Mouse (Mus musculus) limb, embryonic 12.5 days (tissue): ENCODE results near the gene 0610010F05Rik. TPM values are rescaled to one million over a fixed set of nuclear protein-coding genes. Genes with fewer than 3 reads are reported as not detected.

Source experiments
- ATAC-seq: fragments of 200-750 bp; cut with Nextera tagmentation; 2 replicates; pipeline ENCODE4 v1.8.0; 2017; ENCODE audit warnings: low read depth, moderate TSS enrichment; ENCODE audit not compliant: insufficient number of reproducible peaks, insufficient read depth, low FRiP score, low TSS enrichment
- H3K27ac ChIP-seq: fragments of 300-500 bp; sonication (generic); 2 replicates; pipeline ENCODE4 v1.5.1; 2016; ENCODE audit warnings: mild to moderate bottlenecking, moderate library complexity
- H3K27me3 ChIP-seq: fragments of 300-500 bp; sonication (generic); 2 replicates; pipeline ENCODE4 v1.6.1; 2016; ENCODE audit warnings: mild to moderate bottlenecking, moderate library complexity
- H3K36me3 ChIP-seq: fragments of 300-500 bp; sonication (generic); 2 replicates; pipeline ENCODE4 v1.6.1; 2016; ENCODE audit warnings: mild to moderate bottlenecking, moderate library complexity
- H3K4me1 ChIP-seq: fragments of 300-500 bp; sonication (generic); replicated peaks from 2 replicates; pipeline ENCODE4 v1.6.1; 2016
- H3K4me2 ChIP-seq: fragments of 300-500 bp; sonication (generic); 2 replicates; pipeline ENCODE4 v1.6.1; 2016; ENCODE audit warnings: mild to moderate bottlenecking, moderate library complexity
- H3K4me3 ChIP-seq: fragments of 300-500 bp; sonication (generic); replicated peaks from 2 replicates; pipeline ENCODE4 v1.5.1; 2016; ENCODE audit warnings: mild to moderate bottlenecking
- H3K9ac ChIP-seq: fragments of 300-500 bp; sonication (generic); replicated peaks from 2 replicates; pipeline ENCODE4 v1.6.1; 2016; ENCODE audit warnings: mild to moderate bottlenecking, moderate library complexity
- H3K9me3 ChIP-seq: fragments of 300-500 bp; sonication (generic); 2 replicates; pipeline ENCODE4 v1.6.1; 2016; ENCODE audit warnings: mild to moderate bottlenecking, moderate library complexity
- WGBS: fragments of 180-500 bp; shearing (Covaris S2); methylation state at CpG from one replicate; pipeline ENCODE4 v1.1.7; 2016; 5-methylcytosine and 5-hydroxymethylcytosine counted together
- polyA plus RNA-seq: library from polyadenylated mRNA; unstranded; fragments of >200 nt; fragmentation: Nextera tagmentation; extraction: Ambion mirVana; gene quantifications from 2 replicates; pipeline ENCODE4 v1.2.1, GENCODE M21; 2016

Gene 0610010F05Rik
- polyA plus RNA-seq: 27.0 and 28.0 TPM in 2 replicates

DNA sequence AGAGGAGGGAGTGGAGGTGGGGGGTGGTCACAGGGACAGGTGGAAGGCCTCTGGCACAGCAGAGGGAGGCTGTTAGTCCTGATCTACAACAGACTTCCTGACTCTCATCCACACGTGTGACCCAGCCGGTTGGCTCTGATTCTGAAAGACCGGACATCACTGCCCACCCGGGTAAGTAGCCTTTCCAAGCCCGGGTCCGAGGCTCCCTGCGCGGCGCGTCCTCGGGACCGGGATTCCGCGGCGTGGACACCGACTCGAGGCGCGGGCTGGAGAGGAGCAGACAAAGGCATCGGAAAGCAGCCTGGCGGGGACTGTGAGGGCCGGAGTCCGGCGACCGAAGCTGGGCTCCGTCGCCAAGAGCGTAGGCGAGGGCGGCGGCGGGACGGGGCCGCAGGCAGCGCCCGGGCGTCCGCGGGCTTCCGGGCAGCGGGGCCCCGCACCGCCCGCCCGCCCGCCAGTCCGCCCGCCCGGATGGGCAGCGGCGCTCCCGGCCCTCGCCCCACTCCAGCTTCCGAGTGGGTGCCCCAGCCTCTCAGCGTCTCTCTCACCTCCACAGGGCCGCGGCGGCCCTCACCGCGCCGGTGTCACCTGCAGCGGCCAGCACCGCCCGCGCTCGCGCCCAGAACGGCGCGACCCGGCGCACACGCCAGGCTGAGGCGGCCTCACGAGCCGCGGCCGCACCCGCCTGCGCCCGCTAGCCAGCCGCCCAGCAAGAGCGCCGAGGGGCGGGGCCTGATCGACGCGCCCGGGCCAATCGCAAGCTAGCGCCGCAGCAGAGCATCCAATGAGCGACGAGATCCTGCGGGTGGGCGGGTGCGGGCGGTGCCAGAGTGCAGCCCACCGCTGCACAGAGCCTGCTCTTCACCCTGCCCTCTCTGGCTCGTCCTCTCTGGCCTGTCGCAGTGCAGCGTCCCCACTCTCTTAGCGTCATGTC lies at the start of gene 0610010F05Rik:
Gene 0610010F05Rik, minus strand, starts transcription at position 695 of the 934 bp plus-strand sequence.
- under 1% methylated on average over 94 of the region's 103 CpGs for WGBS
- ATAC-seq: peak; percentile 100

DNA sequence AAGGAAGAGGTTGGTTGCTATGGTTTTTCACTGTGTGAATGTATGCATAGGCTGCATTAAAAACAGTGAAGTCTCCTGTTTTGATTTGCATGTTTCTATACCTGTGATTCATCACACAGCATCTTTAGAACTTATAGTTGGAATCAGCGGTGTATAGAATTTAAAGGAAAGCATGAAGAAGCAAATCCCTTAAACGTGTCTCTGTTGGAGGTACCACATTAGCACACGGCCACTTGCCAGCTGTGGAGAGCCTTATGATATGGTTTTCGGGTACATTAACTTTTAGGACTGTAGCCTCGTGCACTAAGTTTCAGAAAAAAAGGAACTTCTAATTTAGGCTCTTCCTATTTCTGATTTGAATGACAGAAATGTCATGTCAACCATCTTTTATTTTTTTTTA lies 49.1 kb upstream of the 0610010F05Rik start:
- Histone ChIP-seq H3K36me3 (peaks cover 75% of the 10 kb centered on the region), H3K9ac (no peak overlapping the region), H3K4me2 (no peak overlapping the region), H3K9me3 (no peaks in the 10 kb centered on the region), H3K27me3 (no peaks in the 10 kb centered on the region), H3K27ac (no peak overlapping the region), H3K4me1 (no peaks in the 10 kb centered on the region), H3K4me3 (no peak overlapping the region)
- 88% methylated on average over 5 of the region's 5 CpGs for WGBS
- no peak for ATAC-seq

More for the DNA sequence above, at the start of gene 0610010F05Rik:
- Histone ChIP-seq H3K9ac (peak within 1 kb of the TSS; percentile 87), H3K4me1 (no peaks in the 10 kb centered on the region), H3K4me3 (peak within 1 kb of the TSS; percentile 80), H3K27ac (peak within 1 kb of the TSS; percentile 88), H3K4me2 (peak within 1 kb of the TSS; percentile 68), H3K9me3 (no peaks in the 10 kb centered on the region), H3K27me3 (no peaks in the 10 kb centered on the region), H3K36me3 (peaks cover 6% of the 10 kb centered on the region; the same call in 1 of the 2 replicates)

DNA sequence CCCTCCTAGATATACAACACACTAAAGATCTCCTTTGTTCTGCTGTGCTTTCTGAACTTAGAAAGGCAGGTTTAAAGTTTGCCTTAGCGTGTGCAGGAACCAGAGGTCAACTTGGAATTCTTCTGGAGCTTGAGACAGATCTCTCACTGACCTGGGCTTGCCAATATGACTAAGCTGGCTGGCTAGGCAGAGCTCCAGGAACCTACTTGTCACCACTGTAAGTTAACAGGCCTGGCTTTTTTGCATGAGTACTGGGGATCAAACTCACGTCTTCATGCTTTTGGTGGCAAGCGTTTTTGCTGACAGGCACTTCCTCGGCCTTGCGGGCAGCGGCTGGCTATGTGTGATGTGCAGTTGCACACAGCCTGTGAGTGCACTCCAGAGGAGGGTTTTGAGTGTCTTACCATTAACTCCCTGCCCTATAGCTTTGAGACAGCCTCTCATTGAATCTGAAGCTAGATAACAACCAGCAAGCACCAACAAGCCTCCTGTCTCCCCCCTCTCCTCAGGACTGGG lies 47.1 kb upstream of the 0610010F05Rik start:
- Histone ChIP-seq H3K36me3 (peaks cover 80% of the 10 kb centered on the region), H3K27me3 (no peaks in the 10 kb centered on the region), H3K27ac (no peak overlapping the region), H3K4me2 (no peak overlapping the region), H3K9me3 (no peaks in the 10 kb centered on the region), H3K9ac (no peak overlapping the region), H3K4me1 (no peaks in the 10 kb centered on the region), H3K4me3 (no peak overlapping the region)
- no peak for ATAC-seq
- 92% methylated on average over 6 of the region's 6 CpGs for WGBS

DNA sequence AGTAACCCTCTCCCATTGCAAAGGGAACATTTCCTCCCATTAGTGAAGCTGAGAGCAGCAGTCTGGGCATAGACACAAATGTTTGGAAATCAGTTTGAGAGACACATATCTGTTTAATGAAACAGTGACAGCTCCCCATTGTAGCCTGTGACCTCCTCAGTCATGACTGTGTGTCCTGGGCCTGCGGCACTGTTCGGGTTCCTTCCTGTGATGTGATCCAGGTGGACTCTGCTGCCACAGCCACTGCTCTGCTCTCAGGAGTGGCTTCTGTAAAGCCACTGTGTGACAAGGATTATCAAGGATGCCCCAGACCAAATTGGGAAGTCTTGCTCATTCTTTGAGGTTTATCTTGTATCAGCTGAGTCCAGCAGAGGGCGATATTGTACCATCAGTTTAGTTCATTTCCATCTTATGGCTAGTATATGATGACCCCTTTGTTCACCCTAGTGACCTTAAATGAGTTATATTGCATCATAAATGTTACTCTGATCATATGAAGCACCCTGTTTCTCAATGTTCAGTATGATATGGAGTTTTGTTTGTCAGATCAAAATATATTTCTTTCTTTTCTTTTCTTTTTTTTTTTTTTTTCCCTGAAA lies 45.7 kb upstream of the 0610010F05Rik start:
- 44% methylated on average over 3 of the region's 3 CpGs for WGBS
- Histone ChIP-seq H3K27me3 (no peaks in the 10 kb centered on the region), H3K27ac (no peak overlapping the region), H3K9ac (no peak overlapping the region), H3K4me1 (no peaks in the 10 kb centered on the region), H3K9me3 (no peaks in the 10 kb centered on the region), H3K4me2 (no peak overlapping the region), H3K4me3 (no peak overlapping the region), H3K36me3 (peaks cover 87% of the 10 kb centered on the region)
- no peak; the same call in 1 of the 2 replicates for ATAC-seq

DNA sequence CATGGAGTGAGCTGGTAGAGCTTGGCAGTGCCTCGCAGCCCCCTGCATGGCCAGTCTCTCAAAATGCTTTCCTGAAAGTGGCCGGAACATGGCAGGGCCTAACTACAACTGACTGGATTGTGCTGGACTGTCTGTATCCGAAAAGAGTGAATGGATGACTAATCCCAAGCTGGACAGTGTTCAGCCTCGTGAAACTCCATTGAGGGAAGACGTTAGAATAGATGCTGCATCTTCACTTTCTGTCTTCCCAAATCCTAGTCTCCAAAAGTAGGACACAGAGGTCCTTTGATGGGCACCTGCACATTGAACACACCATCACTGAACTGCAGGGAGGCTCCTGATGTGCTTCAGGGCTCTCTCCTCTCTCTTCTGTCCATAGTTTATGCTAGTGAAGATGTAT lies 42.7 kb upstream of the 0610010F05Rik start:
- no peaks in the 10 kb centered on the region for H3K9me3 ChIP-seq
- no peaks in the 10 kb centered on the region for H3K4me1 ChIP-seq
- WGBS: 89% methylated on average over 5 of the region's 5 CpGs
- no peak overlapping the region for H3K4me2 ChIP-seq
- no peaks in the 10 kb centered on the region for H3K27me3 ChIP-seq
- no peak overlapping the region for H3K4me3 ChIP-seq
- H3K36me3 ChIP-seq: peaks cover 88% of the 10 kb centered on the region
- no peak overlapping the region for H3K27ac ChIP-seq
- no peak for ATAC-seq
- no peak overlapping the region for H3K9ac ChIP-seq

DNA sequence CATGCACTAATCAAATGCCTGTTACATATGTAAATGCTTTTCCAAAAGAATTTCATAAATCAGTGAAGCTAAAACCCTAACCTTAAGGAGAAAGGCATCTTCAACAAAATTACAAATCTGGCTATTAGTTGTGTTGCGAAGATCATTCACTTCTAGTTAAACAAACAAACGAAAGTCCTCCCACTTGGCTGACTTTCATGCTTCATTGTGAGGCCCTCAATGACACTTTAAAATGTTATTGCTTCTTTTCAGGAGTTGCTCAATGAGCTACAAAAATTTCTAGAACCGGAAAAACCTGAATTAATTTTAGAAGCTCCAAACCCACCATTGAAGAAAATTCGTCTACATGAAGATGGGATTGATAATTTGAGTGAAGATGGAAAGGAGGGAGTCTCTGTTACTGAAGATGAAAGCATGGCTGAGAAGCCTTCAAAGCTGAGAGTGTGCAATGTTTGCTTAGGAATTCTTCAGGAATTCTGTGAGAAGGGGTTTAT lies 38.9 kb upstream of the 0610010F05Rik start:
- H3K4me3 ChIP-seq: no peak overlapping the region
- WGBS: 92% methylated on average over 4 of the region's 4 CpGs
- no peak overlapping the region for H3K9ac ChIP-seq
- no peak for ATAC-seq
- H3K27me3 ChIP-seq: no peaks in the 10 kb centered on the region
- no peaks in the 10 kb centered on the region for H3K9me3 ChIP-seq
- peaks cover 70% of the 10 kb centered on the region for H3K36me3 ChIP-seq
- peaks cover 3% of the 10 kb centered on the region; the same call in 1 of the 2 replicates for H3K4me1 ChIP-seq
- H3K27ac ChIP-seq: no peak overlapping the region
- H3K4me2 ChIP-seq: no peak overlapping the region

DNA sequence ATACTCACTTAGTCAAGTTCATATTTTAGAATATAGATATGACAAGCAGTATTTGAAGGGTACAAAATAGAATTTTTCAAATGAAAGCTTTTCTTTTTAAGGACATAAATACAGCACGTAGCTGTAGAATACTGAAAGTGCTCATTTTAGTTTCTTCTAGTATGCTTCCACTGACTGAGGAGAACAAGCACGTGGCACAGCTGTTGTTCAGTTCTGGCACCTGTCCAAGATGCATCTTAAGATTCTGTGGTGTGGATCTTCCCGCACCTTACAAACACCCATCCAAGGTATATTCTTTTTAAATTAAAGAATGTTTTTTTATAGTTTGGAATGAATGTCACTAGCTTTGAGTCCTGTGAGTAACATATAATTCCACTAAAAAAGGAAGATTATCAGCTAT lies 33.7 kb upstream of the 0610010F05Rik start:
- H3K9ac ChIP-seq: no peak overlapping the region
- peak overlapping the region; percentile 62 for H3K4me2 ChIP-seq
- no peak for ATAC-seq
- H3K4me3 ChIP-seq: peak overlapping the region; percentile 84
- H3K27ac ChIP-seq: no peak overlapping the region
- peaks cover 22% of the 10 kb centered on the region for H3K36me3 ChIP-seq
- H3K27me3 ChIP-seq: no peaks in the 10 kb centered on the region
- WGBS: 66% methylated on average over 3 of the region's 3 CpGs
- H3K9me3 ChIP-seq: no peaks in the 10 kb centered on the region
- peaks cover 17% of the 10 kb centered on the region for H3K4me1 ChIP-seq

DNA sequence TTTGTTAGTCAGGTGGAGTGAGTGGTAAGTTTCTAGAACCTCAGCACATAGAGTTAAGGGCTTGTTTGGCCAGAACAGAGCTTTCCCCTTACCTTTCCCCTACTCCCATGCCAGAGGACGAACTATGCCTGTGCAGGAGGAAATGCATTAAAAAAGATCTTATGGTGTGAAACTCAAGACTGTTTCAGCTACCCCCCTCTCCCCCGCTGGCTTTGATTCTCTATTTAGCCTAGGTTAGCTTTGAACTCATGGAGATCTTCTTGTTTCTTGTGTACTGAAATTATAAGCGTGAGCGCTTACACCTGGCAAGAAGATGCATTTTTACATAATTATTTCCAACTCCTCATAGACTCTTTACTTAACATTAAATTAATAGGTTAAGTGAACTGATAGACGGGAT lies 33.1 kb upstream of the 0610010F05Rik start:
- Histone ChIP-seq H3K4me2 (peak overlapping the region; percentile 62), H3K4me3 (peak overlapping the region; percentile 84), H3K9ac (peak overlapping the region; percentile 93), H3K27ac (peak overlapping the region; percentile 95), H3K9me3 (no peaks in the 10 kb centered on the region), H3K36me3 (peaks cover 16% of the 10 kb centered on the region; the same call in 1 of the 2 replicates), H3K4me1 (peaks cover 20% of the 10 kb centered on the region), H3K27me3 (no peaks in the 10 kb centered on the region)
- WGBS: 10% methylated on average over 5 of the region's 5 CpGs
- ATAC-seq: no peak

DNA sequence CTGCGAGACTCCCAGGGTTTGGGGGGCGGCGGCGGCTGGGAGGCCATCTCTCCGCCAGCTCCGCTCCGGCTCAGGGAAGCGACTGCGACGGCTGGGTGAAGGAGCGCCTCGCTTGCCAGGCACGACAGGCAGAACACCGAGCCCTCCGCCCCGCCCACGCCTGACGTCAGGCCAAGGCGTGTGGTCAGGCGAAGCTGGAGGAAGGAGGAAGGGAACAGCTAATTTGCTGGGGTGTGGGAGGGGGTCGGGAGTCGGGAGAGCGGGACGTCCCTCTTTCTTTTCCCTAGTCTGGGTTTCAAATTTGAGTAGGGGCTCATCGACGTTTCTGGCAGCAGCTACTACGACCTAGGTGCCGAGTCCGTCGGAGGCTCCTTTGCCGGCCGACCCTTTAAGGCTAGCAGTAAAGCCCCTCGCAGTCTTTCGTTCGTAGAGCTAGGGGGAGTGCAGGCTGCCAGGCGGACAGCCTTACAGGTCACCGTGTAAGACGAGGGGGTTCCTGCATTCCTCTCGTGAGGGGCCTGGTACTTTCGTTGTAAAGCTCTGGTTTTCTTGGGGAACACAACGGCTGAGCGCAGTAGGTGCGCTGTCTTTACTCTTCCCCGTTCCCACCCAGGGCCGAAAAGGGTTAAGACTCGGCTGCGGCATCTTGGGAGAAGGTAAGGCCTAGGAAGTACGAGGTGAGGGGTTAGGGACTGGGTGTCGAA lies 32.5 kb upstream of the 0610010F05Rik start, which contains the start of gene Pex13:
Gene Pex13, minus strand, starts transcription at position 162 of the 704 bp plus-strand sequence.
- Histone ChIP-seq H3K9ac (peak within 1 kb of the TSS; percentile 93), H3K9me3 (no peaks in the 10 kb centered on the region), H3K4me2 (peak within 1 kb of the TSS; percentile 62), H3K4me1 (peaks cover 21% of the 10 kb centered on the region), H3K36me3 (peaks cover 12% of the 10 kb centered on the region; the same call in 1 of the 2 replicates), H3K4me3 (peak within 1 kb of the TSS; percentile 84), H3K27ac (peak within 1 kb of the TSS; percentile 96), H3K27me3 (no peaks in the 10 kb centered on the region)
- under 1% methylated on average over 49 of the region's 49 CpGs for WGBS
- ATAC-seq: peak; percentile 98

DNA sequence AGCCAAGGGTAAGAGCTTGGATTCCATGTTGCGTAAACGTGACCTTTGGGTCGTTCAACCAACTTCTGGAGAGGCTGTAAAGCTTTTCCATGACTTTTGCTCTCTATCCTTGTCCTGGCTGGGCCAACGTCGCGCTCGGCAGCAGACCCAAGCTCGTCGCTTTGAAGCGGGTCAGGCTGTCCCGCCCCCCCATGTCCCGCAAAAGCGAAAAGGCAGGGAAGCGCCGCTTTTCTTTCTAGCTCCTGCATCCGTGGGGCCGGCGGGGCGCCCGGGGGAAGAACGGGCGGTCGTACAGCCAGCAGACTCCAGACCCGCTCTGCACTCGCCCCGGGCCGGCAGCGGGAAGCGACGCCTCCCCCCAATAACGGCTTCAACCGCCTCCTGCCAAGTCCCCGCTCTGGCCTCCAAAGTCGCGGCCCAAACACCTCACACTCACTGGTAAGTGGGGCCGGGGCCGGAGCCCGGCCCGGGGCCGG lies 31.9 kb upstream of the 0610010F05Rik start, which contains the start of gene Pus10:
Gene Pus10, plus strand, starts transcription at position 364 of the 476 bp plus-strand sequence.
- Histone ChIP-seq H3K4me3 (peak within 1 kb of the TSS; percentile 84), H3K9me3 (no peaks in the 10 kb centered on the region), H3K4me1 (peaks cover 26% of the 10 kb centered on the region), H3K9ac (peak within 1 kb of the TSS; percentile 93), H3K36me3 (0 out of 2 replicates have a peak, but pooled peaks cover 8% of the 10 kb centered on the region), H3K27me3 (no peaks in the 10 kb centered on the region), H3K27ac (peak within 1 kb of the TSS; percentile 96), H3K4me2 (peak within 1 kb of the TSS; percentile 62)
- peak; percentile 69 for ATAC-seq
- 1% methylated on average over 34 of the region's 40 CpGs for WGBS
